Mouse (Mus musculus): ENCODE results near the gene Wnt11.

The Wnt11 gene

GRCm38 (mm10) chr7:98828876-98829275 lies 6.0 kb upstream of the Wnt11 start:
- DNase-seq (ENCODE audit: low spot score in 2 of 2), result no peak

GRCm38 (mm10) chr7:98831290-98831689 lies 3.6 kb upstream of the Wnt11 start:
- DNase-seq (ENCODE audit: low spot score in 2 of 2), result no peak

GRCm38 (mm10) chr7:98835519-98836441 lies 868 bp downstream of the Wnt11 start:
- no peak for DNase-seq (ENCODE audit: low spot score in 2 of 2)

GRCm38 (mm10) chr7:98836646-98837045 lies 1.7 kb downstream of the Wnt11 start:
- DNase-seq (ENCODE audit: low spot score in 2 of 2), result peak in 1 of 2 experiments; percentile 29

- DNase-seq (ENCODE audit: low spot score in 2 of 2), result peak; percentile 67 to 69
Observed at GRCm38 (mm10) chr7:98837901-98838300, 3.0 kb downstream of the Wnt11 start.

- no peak for DNase-seq (ENCODE audit: low spot score in 2 of 2)
Observed at GRCm38 (mm10) chr7:98838729-98839141, 3.8 kb downstream of the Wnt11 start.

- no peak for DNase-seq (ENCODE audit: low spot score in 2 of 2)
Observed at GRCm38 (mm10) chr7:98839312-98839711, 4.4 kb downstream of the Wnt11 start.

GRCm38 (mm10) chr7:98840771-98841170 lies 5.9 kb downstream of the Wnt11 start:
- no peak for DNase-seq (ENCODE audit: low spot score in 2 of 2)

GRCm38 (mm10) chr7:98841802-98842201 lies 6.9 kb downstream of the Wnt11 start:
- no peak for DNase-seq (ENCODE audit: low spot score in 2 of 2)

GRCm38 (mm10) chr7:98842997-98843396 lies 8.1 kb downstream of the Wnt11 start:
- DNase-seq (ENCODE audit: low spot score in 2 of 2), result no peak

- DNase-seq (ENCODE audit: low spot score in 2 of 2), result no peak
Observed at GRCm38 (mm10) chr7:98843649-98844048, 8.7 kb downstream of the Wnt11 start.

GRCm38 (mm10) chr7:98848899-98849640 lies 14.2 kb downstream of the Wnt11 start:
- no peak for DNase-seq (ENCODE audit: low spot score in 2 of 2)

- DNase-seq (ENCODE audit: low spot score in 2 of 2), result no peak
Observed at GRCm38 (mm10) chr7:98850388-98850787, 15.5 kb downstream of the Wnt11 start.

GRCm38 (mm10) chr7:98851220-98851619 lies 16.3 kb downstream of the Wnt11 start:
- no peak for DNase-seq (ENCODE audit: low spot score in 2 of 2)

GRCm38 (mm10) chr7:98852950-98853650 lies 18.2 kb downstream of the Wnt11 start:
- no peak for DNase-seq (ENCODE audit: low spot score in 2 of 2)

GRCm38 (mm10) chr7:98853806-98854205 lies 18.9 kb downstream of the Wnt11 start:
- DNase-seq (ENCODE audit: low spot score in 2 of 2), result no peak

GRCm38 (mm10) chr7:98855388-98855787 lies 20.5 kb downstream of the Wnt11 start:
- DNase-seq (ENCODE audit: low spot score in 2 of 2), result no peak

- DNase-seq (ENCODE audit: low spot score in 2 of 2), result no peak
Observed at GRCm38 (mm10) chr7:98856128-98856527, 21.2 kb downstream of the Wnt11 start.

- DNase-seq (ENCODE audit: low spot score in 2 of 2), result no peak
Observed at GRCm38 (mm10) chr7:98857094-98857493, 22.2 kb downstream of the Wnt11 start.

- DNase-seq (ENCODE audit: low spot score in 2 of 2), result no peak
Observed at GRCm38 (mm10) chr7:98861002-98861401, 26.1 kb downstream of the Wnt11 start.

GRCm38 (mm10) chr7:98862994-98863393 lies 28.1 kb downstream of the Wnt11 start:
- no peak for DNase-seq (ENCODE audit: low spot score in 2 of 2)

Measured in frontal cortex, postnatal 25 days (tissue).